ENCODE assay signal across 13 mouse cellular contexts in genomic region chr4:95234030-95234555, GRCm38 (mm10).
A peak's percentile ranks its signal among the peaks of the same experiment; 100 is the strongest.
DNase-seq lines count a peak whose midpoint lies in the region; ATAC-seq lines count a peak whose summit lies in the region.
"Had no signal": no experiment of that assay in that cellular context is flagged by ENCODE, and none has a peak within 500 bp of the region (broad histone marks: within the 10 kb centered on the region; RNA-seq: fewer than 3 reads in every experiment).

No protein-coding gene starts in this region.

- no peaks in the 10 kb centered on the region for H3K27me3 ChIP-seq in heart, embryonic 11.5 days (ENCODE audit: control insufficient read depth, insufficient read depth, low read length)
- H3K27me3 ChIP-seq in midbrain, embryonic 16.5 days (ENCODE audit: control insufficient read depth, insufficient read depth, low read depth, low read length): no peaks in the 10 kb centered on the region
- H3K27me3 ChIP-seq: limb, embryonic 13.5 days; midbrain, embryonic 12.5 days had no signal

- H3K4me2 ChIP-seq in heart, embryonic 11.5 days: no peak overlapping the region
- no peak overlapping the region for H3K4me2 ChIP-seq in midbrain, embryonic 16.5 days (ENCODE audit: low read length)
- H3K4me2 ChIP-seq: limb, embryonic 13.5 days; midbrain, embryonic 12.5 days had no signal

- ATAC-seq in heart, embryonic 11.5 days (replicated peaks; ENCODE audit: insufficient number of reproducible peaks, low FRiP score, low TSS enrichment): no peak
- ATAC-seq in hematopoietic stem cell, adult 5-6 weeks (replicated peaks in 1 of 2; ENCODE audit: insufficient read depth in 1 of 2, low FRiP score in 2 of 2, low TSS enrichment in 1 of 2, low read depth in 1 of 2, poor library complexity in 2 of 2, severe bottlenecking in 2 of 2): peak; percentile 68 to 72
- no peak for ATAC-seq in midbrain, embryonic 16.5 days
- no peak for ATAC-seq in megakaryocyte-erythroid progenitor cell, adult 5-6 weeks (replicated peaks; ENCODE audit: low FRiP score, low TSS enrichment, poor library complexity, severe bottlenecking)

- no peak overlapping the region for H3K27ac ChIP-seq in heart, embryonic 11.5 days (ENCODE audit: low read depth, low read length)
- no peak overlapping the region for H3K27ac ChIP-seq in midbrain, embryonic 16.5 days (ENCODE audit: low read length)
- H3K27ac ChIP-seq: limb, embryonic 13.5 days; midbrain, embryonic 12.5 days had no signal

- H3K4me3 ChIP-seq in heart, embryonic 11.5 days (ENCODE audit: low read depth, low read length): no peak overlapping the region
- H3K4me3 ChIP-seq in midbrain, embryonic 16.5 days (ENCODE audit: low read depth, low read length): no peak overlapping the region
- H3K4me3 ChIP-seq: limb, embryonic 13.5 days; midbrain, embryonic 12.5 days had no signal

- WGBS in heart, embryonic 11.5 days (ENCODE audit: insufficient replicate concordance): 80% methylated on average over 2 of the region's 2 CpGs
- WGBS in midbrain, embryonic 16.5 days: 92% methylated on average over 2 of the region's 2 CpGs

- H3K9me3 ChIP-seq in heart, embryonic 11.5 days (replicated peaks; ENCODE audit: control insufficient read depth, low read length): no peaks in the 10 kb centered on the region
- H3K9me3 ChIP-seq in midbrain, embryonic 16.5 days (replicated peaks; ENCODE audit: control insufficient read depth, low read length, poor library complexity, severe bottlenecking): no peaks in the 10 kb centered on the region
- H3K9me3 ChIP-seq: limb, embryonic 13.5 days; midbrain, embryonic 12.5 days had no signal

- H3K36me3 ChIP-seq in heart, embryonic 11.5 days (ENCODE audit: control insufficient read depth, insufficient read depth, low read length): no peaks in the 10 kb centered on the region
- no peaks in the 10 kb centered on the region for H3K36me3 ChIP-seq in midbrain, embryonic 16.5 days (ENCODE audit: control insufficient read depth, insufficient read depth, low read length)
- H3K36me3 ChIP-seq: limb, embryonic 13.5 days; midbrain, embryonic 12.5 days had no signal

- H3K4me1 ChIP-seq in heart, embryonic 11.5 days (ENCODE audit: control insufficient read depth, insufficient read depth, low read length): no peaks in the 10 kb centered on the region
- H3K4me1 ChIP-seq in midbrain, embryonic 16.5 days (ENCODE audit: control insufficient read depth, insufficient read depth, low read length): no peaks in the 10 kb centered on the region
- H3K4me1 ChIP-seq: limb, embryonic 13.5 days; midbrain, embryonic 12.5 days had no signal

- peak; percentile 66 to 81 for DNase-seq in heart, adult 18-20 months
- peak; percentile 18 for DNase-seq in urinary bladder, postnatal 25 days (ENCODE audit: low spot score)
- no peak for DNase-seq in urinary bladder, postnatal 10 days (ENCODE audit: low spot score)
- no peak for DNase-seq in thymus, postnatal 4 days
- DNase-seq: cerebellum, adult 18-20 months; layer of hippocampus, postnatal 36 days; lung, adult 2 months had no signal

- no peak overlapping the region for H3K9ac ChIP-seq in heart, embryonic 11.5 days (ENCODE audit: low read depth, low read length)
- no peak overlapping the region for H3K9ac ChIP-seq in midbrain, embryonic 16.5 days (ENCODE audit: low read depth, low read length)
- H3K9ac ChIP-seq: limb, embryonic 13.5 days; midbrain, embryonic 12.5 days had no signal

Comparison
In these comparisons a context has a peak if more than half of its experiments do, and no peak if none do; other contexts are left out.
1. DNase-seq: peak in heart, adult 18-20 months (2 of 2) and urinary bladder, postnatal 25 days (single experiment); none in urinary bladder, postnatal 10 days (single experiment) and thymus, postnatal 4 days (single experiment).
2. ATAC-seq: peak in hematopoietic stem cell, adult 5-6 weeks (2 of 2); none in heart, embryonic 11.5 days (single experiment), midbrain, embryonic 16.5 days (single experiment) and megakaryocyte-erythroid progenitor cell, adult 5-6 weeks (single experiment).